Mouse (Mus musculus) embryonic facial prominence, embryonic 13.5 days (tissue): ENCODE data around the gene Hpn. TPM values are rescaled to one million over a fixed set of nuclear protein-coding genes. Genes with fewer than 3 reads are reported as not detected.

Experiments
- ATAC-seq: fragments of 200-750 bp; cut with Nextera tagmentation; 2 replicates; pipeline ENCODE4 v1.8.0; 2017; ENCODE audit warnings: low read depth; ENCODE audit not compliant: insufficient number of reproducible peaks, insufficient read depth, low FRiP score, low TSS enrichment
- H3K27ac ChIP-seq: fragments of 300-500 bp; sonication (generic); 2 replicates; pipeline ENCODE4 v1.5.1; 2015; ENCODE audit warnings: moderate library complexity, mild to moderate bottlenecking, inconsistent platforms
- H3K27me3 ChIP-seq: fragments of 300-500 bp; sonication (generic); 2 replicates; pipeline ENCODE4 v1.6.1; 2015; ENCODE audit warnings: mild to moderate bottlenecking, inconsistent platforms
- H3K36me3 ChIP-seq: fragments of 300-500 bp; sonication (generic); 2 replicates; pipeline ENCODE4 v1.6.1; 2015; ENCODE audit warnings: mild to moderate bottlenecking, inconsistent platforms
- H3K4me1 ChIP-seq: fragments of 300-500 bp; sonication (generic); 2 replicates; pipeline ENCODE4 v1.6.1; 2015; ENCODE audit warnings: inconsistent platforms
- H3K4me2 ChIP-seq: fragments of 300-500 bp; sonication (generic); 2 replicates; pipeline ENCODE4 v1.6.1; 2015; ENCODE audit warnings: moderate library complexity, mild to moderate bottlenecking, inconsistent platforms
- H3K4me3 ChIP-seq: fragments of 300-500 bp; sonication (generic); 2 replicates; pipeline ENCODE4 v1.5.1; 2015; ENCODE audit warnings: mild to moderate bottlenecking, inconsistent platforms
- H3K9ac ChIP-seq: fragments of 300-500 bp; sonication (generic); 2 replicates; pipeline ENCODE4 v1.6.1; 2015; ENCODE audit warnings: mild to moderate bottlenecking, inconsistent platforms
- H3K9me3 ChIP-seq: fragments of 300-500 bp; sonication (generic); 2 replicates; pipeline ENCODE4 v1.6.1; 2016; ENCODE audit warnings: inconsistent platforms
- WGBS: fragments of 180-500 bp; shearing (Covaris S2); methylation state at CpG from one replicate; pipeline ENCODE4 v1.1.7; 2015; ENCODE audit warnings: mixed read lengths; 5-methylcytosine and 5-hydroxymethylcytosine counted together
- polyA plus RNA-seq: library from polyadenylated mRNA; unstranded; fragments of >200 nt; fragmentation: Nextera tagmentation; extraction: Ambion mirVana; gene quantifications from 2 replicates; pipeline ENCODE4 v1.2.1, GENCODE M21; 2015

The Hpn gene
- polyA plus RNA-seq, 1 experiment from 2014 or later: 5.6 TPM

GRCm38 (mm10) chr7:31076492-31076891 is 38.6 kb downstream of the Hpn start, which contains the start of gene Fxyd3:
Gene Fxyd3 (minus strand): TSS chr7:31076704.
- H3K27me3 ChIP-seq: no peaks in the 10 kb centered on the region
- H3K27ac ChIP-seq: peak within 1 kb of the TSS; percentile 52
- peak within 1 kb of the TSS; percentile 27 for H3K4me2 ChIP-seq
- WGBS: 30% methylated on average over 5 of the region's 5 CpGs
- peaks cover 24% of the 10 kb centered on the region for H3K4me1 ChIP-seq
- H3K36me3 ChIP-seq: no peaks in the 10 kb centered on the region
- no peaks in the 10 kb centered on the region for H3K9me3 ChIP-seq
- H3K9ac ChIP-seq: 0 out of 2 replicates have a peak within 1 kb of the TSS, but pooled peaks have one; percentile 8
- no peak for ATAC-seq
- peak within 1 kb of the TSS; percentile 19 for H3K4me3 ChIP-seq

DNA sequence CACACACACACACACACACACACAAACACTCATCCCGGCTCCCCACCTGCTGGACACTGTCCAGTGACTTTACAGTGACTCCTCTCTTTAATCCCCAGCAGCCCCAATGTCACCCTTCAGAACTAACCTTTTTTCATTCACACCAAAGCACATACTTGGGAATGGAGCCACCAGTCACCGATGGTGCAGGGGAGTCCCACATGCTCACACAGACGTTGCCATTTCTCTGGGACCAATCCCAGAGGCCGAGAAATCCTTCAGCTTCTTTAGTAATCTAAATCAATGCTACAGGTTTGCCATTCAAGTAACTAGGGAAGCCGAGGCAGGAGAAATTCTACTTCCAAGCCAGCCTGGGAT is 40.4 kb downstream of the Hpn start:
- Histone ChIP-seq H3K9me3 (no peaks in the 10 kb centered on the region), H3K4me2 (no peak overlapping the region), H3K27me3 (no peaks in the 10 kb centered on the region), H3K4me3 (no peak overlapping the region), H3K4me1 (peaks cover 31% of the 10 kb centered on the region), H3K9ac (no peak overlapping the region), H3K36me3 (no peaks in the 10 kb centered on the region), H3K27ac (no peak overlapping the region)
- 79% methylated on average over 5 of the region's 5 CpGs for WGBS
- no peak for ATAC-seq

- Histone ChIP-seq H3K4me3 (no peak overlapping the region), H3K4me2 (no peak overlapping the region), H3K9me3 (no peaks in the 10 kb centered on the region), H3K27ac (no peak overlapping the region), H3K36me3 (no peaks in the 10 kb centered on the region), H3K9ac (no peak overlapping the region), H3K4me1 (peaks cover 31% of the 10 kb centered on the region), H3K27me3 (no peaks in the 10 kb centered on the region)
- WGBS: 70% methylated on average over 7 of the region's 7 CpGs
- no peak for ATAC-seq
Measured at GRCm38 (mm10) chr7:31074061-31074712, 40.9 kb downstream of the Hpn start.

- no peaks in the 10 kb centered on the region for H3K27me3 ChIP-seq
Measured at GRCm38 (mm10) chr7:31073546-31073945, 41.5 kb downstream of the Hpn start.

DNA sequence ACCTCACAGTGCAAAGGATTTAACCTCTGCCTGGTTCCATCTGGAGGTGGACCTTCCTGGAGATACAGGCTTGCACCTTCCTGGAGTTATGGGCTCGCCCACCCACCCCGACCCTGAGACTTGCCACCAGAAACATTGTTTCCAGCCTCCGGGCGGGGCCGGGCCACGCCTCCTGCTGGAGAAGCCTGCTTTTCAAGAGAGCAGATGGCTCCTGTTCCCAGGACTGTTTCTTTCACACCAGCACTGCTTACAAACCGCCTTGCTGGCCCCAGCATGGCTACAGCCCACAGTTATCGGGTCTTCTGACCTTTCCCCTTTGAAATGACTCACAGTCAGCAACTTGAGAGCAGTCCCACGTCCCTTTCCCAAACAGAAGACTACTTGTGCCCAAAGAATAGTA is 42.8 kb downstream of the Hpn start:
- peaks cover 35% of the 10 kb centered on the region for H3K4me1 ChIP-seq
- no peak overlapping the region for H3K27ac ChIP-seq
- H3K9me3 ChIP-seq: no peaks in the 10 kb centered on the region
- no peak overlapping the region for H3K4me3 ChIP-seq
- no peak for ATAC-seq
- no peak overlapping the region for H3K9ac ChIP-seq
- H3K36me3 ChIP-seq: no peaks in the 10 kb centered on the region
- 54% methylated on average over 9 of the region's 9 CpGs for WGBS
- no peak overlapping the region for H3K4me2 ChIP-seq
- H3K27me3 ChIP-seq: no peaks in the 10 kb centered on the region

More at GRCm38 (mm10) chr7:31073546-31073945, 41.5 kb downstream of the Hpn start:
- no peaks in the 10 kb centered on the region for H3K9me3 ChIP-seq
- no peak overlapping the region for H3K27ac ChIP-seq
- H3K9ac ChIP-seq: no peak overlapping the region
- H3K4me2 ChIP-seq: no peak overlapping the region
- no peak for ATAC-seq
- H3K4me1 ChIP-seq: peaks cover 31% of the 10 kb centered on the region
- H3K4me3 ChIP-seq: no peak overlapping the region
- H3K36me3 ChIP-seq: no peaks in the 10 kb centered on the region

DNA sequence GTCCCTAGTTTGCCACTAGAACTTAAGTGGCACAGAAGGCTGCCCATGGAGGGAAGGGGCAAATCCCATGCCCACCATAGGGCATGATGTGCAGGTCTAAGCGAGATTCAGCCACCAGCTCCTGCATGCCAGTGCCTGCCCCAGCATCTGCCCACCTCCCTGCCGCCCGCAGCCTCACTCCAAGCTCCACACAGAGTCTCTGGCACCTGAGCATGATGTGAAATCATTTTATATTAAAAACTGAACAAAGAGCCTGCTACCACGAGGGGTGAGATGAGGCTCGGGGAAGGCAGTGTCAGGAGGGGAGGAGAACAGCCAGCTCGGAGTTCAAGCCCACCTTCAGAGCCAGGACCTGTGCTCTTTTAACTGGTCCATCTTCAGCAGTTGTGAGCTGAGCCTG is 44.8 kb downstream of the Hpn start:
- ATAC-seq: no peak
- H3K4me3 ChIP-seq: no peak overlapping the region
- no peaks in the 10 kb centered on the region for H3K36me3 ChIP-seq
- H3K27ac ChIP-seq: no peak overlapping the region
- no peak overlapping the region for H3K9ac ChIP-seq
- H3K9me3 ChIP-seq: no peaks in the 10 kb centered on the region
- H3K27me3 ChIP-seq: no peaks in the 10 kb centered on the region
- 76% methylated on average over 6 of the region's 6 CpGs for WGBS
- H3K4me2 ChIP-seq: no peak overlapping the region
- peaks cover 24% of the 10 kb centered on the region for H3K4me1 ChIP-seq

DNA sequence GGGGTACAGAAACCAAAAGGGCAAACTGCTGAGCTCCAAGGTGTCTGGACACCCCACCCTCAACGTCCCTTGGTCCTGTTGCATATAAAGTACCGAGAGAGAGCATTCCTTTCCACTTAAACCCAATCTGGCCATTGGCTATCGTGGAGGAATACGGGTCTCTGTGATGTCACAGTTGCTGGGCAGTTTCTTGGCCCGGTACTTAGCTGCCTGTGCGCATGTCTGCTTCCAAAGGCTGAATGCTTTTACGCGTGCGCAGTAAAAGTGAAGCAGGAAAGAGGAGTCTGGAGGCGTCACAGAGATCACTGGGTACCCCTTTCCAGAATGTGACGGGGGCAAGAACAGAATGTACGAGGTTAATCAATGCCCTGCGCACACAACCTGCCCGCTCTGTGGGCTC is 45.6 kb downstream of the Hpn start:
- WGBS: 85% methylated on average over 14 of the region's 14 CpGs
- Histone ChIP-seq H3K27ac (no peak overlapping the region), H3K9ac (no peak overlapping the region), H3K4me3 (no peak overlapping the region), H3K36me3 (no peaks in the 10 kb centered on the region), H3K9me3 (no peaks in the 10 kb centered on the region), H3K27me3 (no peaks in the 10 kb centered on the region), H3K4me2 (no peak overlapping the region), H3K4me1 (peaks cover 24% of the 10 kb centered on the region)
- no peak for ATAC-seq

DNA sequence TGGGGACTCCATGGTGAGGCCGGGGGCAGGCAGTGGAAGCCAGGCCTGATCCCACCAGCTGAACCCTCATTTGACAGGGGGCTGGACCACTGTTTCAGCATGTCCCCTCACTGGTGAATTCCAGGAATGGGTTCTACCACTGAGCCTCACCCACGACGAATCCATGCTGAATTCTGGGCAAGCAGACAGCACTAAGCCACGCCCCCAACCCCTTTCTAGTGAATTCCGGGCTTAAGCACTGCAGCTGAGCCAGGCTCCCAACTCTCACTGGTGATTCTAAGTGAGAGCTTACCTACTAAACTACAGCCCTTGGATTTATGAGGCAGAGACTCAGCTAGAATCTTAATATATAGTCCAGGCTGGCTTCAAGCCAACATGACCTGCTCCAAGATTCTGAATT is 47.3 kb downstream of the Hpn start:
- peak; percentile 33; the same call in 1 of the 2 replicates for ATAC-seq
- Histone ChIP-seq H3K9ac (no peak overlapping the region), H3K9me3 (no peaks in the 10 kb centered on the region), H3K27ac (0 out of 2 replicates have a peak overlapping the region, but pooled peaks have one; percentile 44), H3K27me3 (no peaks in the 10 kb centered on the region), H3K4me2 (no peak overlapping the region), H3K4me3 (no peak overlapping the region), H3K4me1 (peaks cover 24% of the 10 kb centered on the region), H3K36me3 (no peaks in the 10 kb centered on the region)
- 29% methylated on average over 5 of the region's 5 CpGs for WGBS

DNA sequence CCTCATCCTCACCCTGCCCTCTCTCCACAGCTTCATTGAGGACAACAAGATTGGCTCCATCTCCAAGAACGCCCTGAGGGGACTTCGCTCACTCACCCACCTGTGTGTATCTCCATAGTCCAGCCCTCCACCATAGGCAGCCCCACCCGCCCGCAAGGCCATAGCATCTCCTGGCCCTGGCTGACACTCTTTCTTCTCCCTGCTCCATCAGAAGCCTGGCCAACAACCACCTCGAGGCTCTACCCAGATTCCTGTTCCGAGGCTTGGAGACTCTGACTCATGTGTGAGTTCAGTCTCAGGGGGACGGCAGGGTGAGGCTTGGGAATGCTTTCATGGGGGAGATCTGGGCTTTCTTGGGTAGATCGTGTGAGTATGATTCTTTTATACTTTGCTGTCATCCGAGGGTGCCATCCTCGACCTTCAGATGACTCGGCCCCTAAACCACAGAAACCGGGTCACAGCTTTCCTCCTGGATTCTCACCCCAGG is 52.0 kb downstream of the Hpn start:
- 86% methylated on average over 12 of the region's 12 CpGs for WGBS
- H3K4me3 ChIP-seq: no peak overlapping the region
- H3K27me3 ChIP-seq: no peaks in the 10 kb centered on the region
- peaks cover 9% of the 10 kb centered on the region for H3K4me1 ChIP-seq
- ATAC-seq: no peak
- H3K36me3 ChIP-seq: no peaks in the 10 kb centered on the region
- no peaks in the 10 kb centered on the region for H3K9me3 ChIP-seq
- no peak overlapping the region for H3K9ac ChIP-seq
- no peak overlapping the region for H3K4me2 ChIP-seq
- H3K27ac ChIP-seq: no peak overlapping the region

DNA sequence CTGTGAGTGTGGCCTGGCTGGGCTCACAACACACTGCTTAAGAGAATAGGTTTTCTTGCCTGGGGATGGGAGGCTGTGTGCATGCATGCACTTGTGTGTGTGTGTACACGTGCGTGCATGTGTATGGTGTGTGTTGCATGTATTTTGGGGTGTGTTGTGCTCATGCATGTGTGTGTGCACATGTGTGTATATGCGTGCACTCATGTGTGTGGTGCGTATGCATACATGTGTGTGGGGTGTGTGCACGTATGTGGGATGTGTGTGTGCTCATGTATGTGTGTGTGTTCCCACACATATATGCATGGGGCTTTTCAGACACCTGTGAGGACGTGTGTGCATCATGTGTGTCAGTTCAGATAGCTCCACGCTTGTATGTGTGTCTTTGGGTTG is 54.5 kb downstream of the Hpn start:
- no peaks in the 10 kb centered on the region for H3K9me3 ChIP-seq
- H3K36me3 ChIP-seq: no peaks in the 10 kb centered on the region
- H3K4me1 ChIP-seq: peaks cover 7% of the 10 kb centered on the region; the same call in 1 of the 2 replicates
- no peak overlapping the region for H3K4me2 ChIP-seq
- no peak overlapping the region for H3K4me3 ChIP-seq
- ATAC-seq: no peak
- H3K27me3 ChIP-seq: no peaks in the 10 kb centered on the region
- H3K9ac ChIP-seq: no peak overlapping the region
- 86% methylated on average over 7 of the region's 7 CpGs for WGBS
- no peak overlapping the region for H3K27ac ChIP-seq

DNA sequence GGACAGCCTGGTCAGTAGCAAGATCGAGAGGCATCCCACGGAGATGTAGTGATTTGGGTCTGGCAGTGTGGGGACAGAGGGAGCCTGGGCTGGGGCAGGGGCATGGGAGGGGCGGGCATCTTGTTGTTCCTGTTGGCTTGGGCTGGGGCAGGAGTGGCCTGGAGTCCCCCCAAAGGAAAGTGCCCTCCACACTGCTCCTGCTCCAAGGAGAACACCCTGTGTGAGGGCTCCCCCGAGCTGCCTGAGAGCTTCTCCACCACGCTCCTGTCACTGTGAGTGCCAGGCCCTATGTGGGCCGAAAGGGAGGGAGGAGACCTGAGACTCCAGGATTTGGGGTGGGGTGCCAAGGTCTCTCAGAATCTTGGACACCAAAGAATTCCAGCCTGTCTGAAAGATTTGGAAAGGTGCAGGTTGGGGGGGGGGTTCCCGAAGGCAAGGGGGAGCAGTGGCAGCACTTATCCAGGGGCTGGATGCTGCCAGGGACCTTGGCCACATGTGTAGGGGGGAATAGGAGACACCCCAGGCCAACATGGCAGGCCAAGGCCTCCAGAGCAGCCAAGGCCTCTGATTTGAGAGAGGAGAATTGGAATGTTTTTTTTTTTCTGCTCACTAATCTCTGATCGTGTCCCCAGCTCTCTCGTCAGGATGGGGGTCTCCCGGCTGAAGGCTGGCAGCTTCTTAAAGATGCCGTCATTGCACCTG is 55.0 kb downstream of the Hpn start:
- Histone ChIP-seq H3K4me3 (no peak overlapping the region), H3K27me3 (no peaks in the 10 kb centered on the region), H3K36me3 (no peaks in the 10 kb centered on the region), H3K9me3 (no peaks in the 10 kb centered on the region), H3K9ac (0 out of 2 replicates have a peak overlapping the region, but pooled peaks have one; percentile 16), H3K27ac (no peak overlapping the region), H3K4me2 (no peak overlapping the region), H3K4me1 (peaks cover 11% of the 10 kb centered on the region)
- WGBS: 60% methylated on average over 11 of the region's 11 CpGs
- ATAC-seq: no peak

DNA sequence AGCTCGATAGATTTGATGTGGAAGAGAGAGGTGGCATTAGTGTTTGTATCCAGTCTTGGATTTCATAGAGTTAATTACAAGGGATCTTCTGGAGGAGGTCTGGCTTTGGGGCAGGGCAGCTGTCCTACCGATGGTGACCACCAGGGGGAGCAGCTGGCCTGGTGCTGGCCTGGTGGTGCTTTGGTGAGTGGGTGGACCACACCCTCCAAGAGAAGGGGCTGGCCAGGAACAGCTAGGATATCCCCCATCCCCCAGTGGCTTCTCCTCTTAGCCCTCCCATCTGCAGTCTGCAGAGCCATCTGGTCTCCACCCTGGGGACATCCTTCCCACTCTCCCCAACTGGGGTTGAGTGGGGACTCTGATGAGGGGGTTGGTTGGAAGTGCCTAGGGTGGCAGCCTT is 56.0 kb downstream of the Hpn start, which contains the start of gene Lgi4:
Gene Lgi4 (plus strand): TSS at position 235 of the 400 bp plus-strand sequence.
- 1% methylated on average over 2 of the region's 2 CpGs for WGBS
- Histone ChIP-seq H3K27me3 (peaks cover 4% of the 10 kb centered on the region), H3K4me1 (peaks cover 21% of the 10 kb centered on the region), H3K27ac (no peak within 1 kb of the TSS), H3K36me3 (no peaks in the 10 kb centered on the region), H3K9ac (0 out of 2 replicates have a peak within 1 kb of the TSS, but pooled peaks have one; percentile 16), H3K4me3 (no peak within 1 kb of the TSS), H3K9me3 (no peaks in the 10 kb centered on the region), H3K4me2 (no peak within 1 kb of the TSS)
- no peak for ATAC-seq
